Comparison of ENCODE assay signal across 8 mouse cellular contexts in genomic region chr5:73970024-73970628, GRCm38 (mm10).
DNase-seq lines count a peak whose midpoint lies in the region; ATAC-seq lines count a peak whose summit lies in the region.

No protein-coding gene starts in this region.

- peak; percentile 55; the same call in 1 of the 2 replicates for ATAC-seq in frontal cortex, adult (ENCODE audit: low TSS enrichment)
- ATAC-seq in stomach, embryonic 16.5 days (ENCODE audit: insufficient read depth, low FRiP score), result peak; percentile 40; the same call in 1 of the 2 replicates

- no peak for DNase-seq in frontal cortex, postnatal 10 days (ENCODE audit: low spot score in 2 of 2)
- DNase-seq in urinary bladder, postnatal 14 days (ENCODE audit: low spot score), result peak; percentile 30
- DNase-seq in urinary bladder, postnatal 25 days (ENCODE audit: low spot score), result no peak
- DNase-seq in layer of hippocampus, postnatal 25 days (ENCODE audit: extremely low spot score in 1 of 2, low spot score in 1 of 2), result peak; percentile 19 to 26
- DNase-seq in adrenal gland, postnatal 25 days, result no peak
- no peak for DNase-seq in natural killer cell, adult 2 months (ENCODE audit: low spot score in 2 of 2)

- H3K9me3 ChIP-seq in stomach, embryonic 16.5 days (replicated peaks; ENCODE audit: control insufficient read depth, low read length), result no peaks in the 10 kb centered on the region

- no peak overlapping the region; the same call in 1 of the 2 replicates for H3K4me2 ChIP-seq in stomach, embryonic 16.5 days (ENCODE audit: low read depth, low read length)

- peaks cover 12% of the 10 kb centered on the region for H3K4me1 ChIP-seq in stomach, embryonic 16.5 days (ENCODE audit: control insufficient read depth, insufficient read depth, low read length)

- peak overlapping the region; percentile 57 for H3K27ac ChIP-seq in stomach, embryonic 16.5 days (ENCODE audit: low read length)

- H3K4me3 ChIP-seq in stomach, embryonic 16.5 days (replicated peaks; ENCODE audit: low read length), result no peak overlapping the region

- 19% methylated on average over 7 of the region's 7 CpGs for WGBS in stomach, embryonic 16.5 days

- H3K36me3 ChIP-seq in stomach, embryonic 16.5 days (ENCODE audit: control insufficient read depth, insufficient read depth, low read length), result no peaks in the 10 kb centered on the region

- H3K9ac ChIP-seq in stomach, embryonic 16.5 days (ENCODE audit: low read length), result no peak overlapping the region

- no peaks in the 10 kb centered on the region for H3K27me3 ChIP-seq in stomach, embryonic 16.5 days (ENCODE audit: control insufficient read depth, insufficient read depth, low read length)

Comparison
In these comparisons a context has a peak if more than half of its experiments do, and no peak if none do; other contexts are left out.
1. DNase-seq: peak in urinary bladder, postnatal 14 days (single experiment) and layer of hippocampus, postnatal 25 days (2 of 2); none in frontal cortex, postnatal 10 days (0 of 2), urinary bladder, postnatal 25 days (single experiment), adrenal gland, postnatal 25 days (single experiment) and natural killer cell, adult 2 months (0 of 2).